Comparison of ENCODE assay signal across 8 mouse cellular contexts in the genomic region with DNA sequence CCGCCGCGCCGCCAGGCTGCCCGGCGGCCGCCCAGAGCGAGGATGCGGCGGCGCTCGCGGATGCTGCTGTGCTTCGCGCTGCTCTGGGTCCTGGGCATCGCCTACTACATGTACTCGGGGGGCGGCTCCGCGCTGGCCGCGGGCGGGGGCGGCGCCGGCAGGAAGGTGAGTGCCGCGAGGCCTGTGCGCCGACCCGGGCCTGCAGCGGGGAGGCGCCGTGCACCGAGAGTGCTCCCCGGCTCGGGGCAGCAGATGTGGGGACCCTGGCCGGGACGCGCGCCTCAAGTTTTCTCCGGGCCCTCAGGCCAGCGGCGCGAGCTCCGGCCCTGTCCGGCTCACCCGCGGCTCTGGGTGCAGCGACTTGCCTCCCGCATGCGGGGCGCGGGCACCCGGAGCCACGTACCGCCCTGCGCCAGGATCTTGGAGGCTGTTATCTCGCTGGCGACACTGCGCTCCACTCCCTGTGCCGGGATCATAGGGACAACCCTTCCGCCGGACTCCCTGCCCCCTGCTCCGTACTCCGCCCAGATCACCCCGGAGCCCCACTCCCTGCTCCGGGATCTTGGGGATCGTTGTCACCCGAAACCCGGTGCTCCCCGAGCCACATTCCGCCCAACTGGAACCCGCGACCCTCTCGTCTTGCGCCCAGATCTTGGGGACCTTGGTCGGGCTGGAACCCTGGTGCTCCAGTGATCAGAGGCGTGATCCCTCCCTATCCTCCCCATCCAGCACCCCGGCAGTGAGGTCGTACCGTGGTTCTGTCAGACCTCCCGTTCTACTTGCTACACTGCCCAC. TPM values are rescaled to one million over a fixed set of nuclear protein-coding genes. Genes with fewer than 3 reads are reported as not detected.
DNase-seq lines count a peak whose midpoint lies in the region; ATAC-seq and TF ChIP-seq lines count a peak whose summit lies in the region.

No protein-coding gene starts in this region.

- H3K27ac ChIP-seq in bone marrow, adult 2 months (ENCODE audit: control insufficient read depth, insufficient read depth, low read depth, low read length, poor library complexity): peak overlapping the region; percentile 66
- peak overlapping the region; percentile 93 for H3K27ac ChIP-seq in forebrain, embryonic 10.5 days
- H3K27ac ChIP-seq in limb, embryonic 14.5 days (replicated peaks; ENCODE audit: low read depth, low read length): peak overlapping the region; percentile 55; the same call in 1 of the 2 replicates
- peak overlapping the region; percentile 83 for H3K27ac ChIP-seq in midbrain, embryonic 15.5 days

- ATAC-seq in limb, embryonic 14.5 days (ENCODE audit: low FRiP score, low read depth): peak; percentile 83
- ATAC-seq in midbrain, embryonic 15.5 days (replicated peaks): peak; percentile 82

- no peaks in the 10 kb centered on the region for H3K9me3 ChIP-seq in forebrain, embryonic 10.5 days
- no peaks in the 10 kb centered on the region for H3K9me3 ChIP-seq in limb, embryonic 14.5 days (ENCODE audit: control insufficient read depth, low read length)
- no peaks in the 10 kb centered on the region for H3K9me3 ChIP-seq in midbrain, embryonic 15.5 days

- TF ChIP-seq CTCF in bone marrow, adult 2 months (IDR thresholded peaks at IDR 0.05; ENCODE audit: control insufficient read depth, insufficient read depth, low read length): no peak

- peak overlapping the region; percentile 94 for H3K4me2 ChIP-seq in limb, embryonic 14.5 days (replicated peaks; ENCODE audit: low read depth, low read length, severe bottlenecking)
- peak overlapping the region; percentile 92 for H3K4me2 ChIP-seq in midbrain, embryonic 15.5 days

- peak overlapping the region; percentile 67 for H3K4me3 ChIP-seq in bone marrow, adult 2 months (replicated peaks; ENCODE audit: control insufficient read depth, low read depth, low read length)
- H3K4me3 ChIP-seq in forebrain, embryonic 10.5 days: peak overlapping the region; percentile 95
- H3K4me3 ChIP-seq in limb, embryonic 14.5 days (replicated peaks; ENCODE audit: low read length): peak overlapping the region; percentile 89
- peak overlapping the region; percentile 93 for H3K4me3 ChIP-seq in midbrain, embryonic 15.5 days

- peaks cover 8% of the 10 kb centered on the region for H3K4me1 ChIP-seq in bone marrow, adult 2 months (ENCODE audit: control insufficient read depth, insufficient read depth, low read length)
- peaks cover 46% of the 10 kb centered on the region for H3K4me1 ChIP-seq in forebrain, embryonic 10.5 days
- H3K4me1 ChIP-seq in limb, embryonic 14.5 days (ENCODE audit: control insufficient read depth, insufficient read depth, low read length): peaks cover 17% of the 10 kb centered on the region
- peaks cover 44% of the 10 kb centered on the region for H3K4me1 ChIP-seq in midbrain, embryonic 15.5 days

- H3K36me3 ChIP-seq in forebrain, embryonic 10.5 days (replicated peaks): peaks cover 6% of the 10 kb centered on the region; the same call in 1 of the 2 replicates
- no peaks in the 10 kb centered on the region for H3K36me3 ChIP-seq in limb, embryonic 14.5 days (ENCODE audit: control insufficient read depth, insufficient read depth, low read length)
- H3K36me3 ChIP-seq in midbrain, embryonic 15.5 days (replicated peaks): no peaks in the 10 kb centered on the region

- H3K27me3 ChIP-seq in forebrain, embryonic 10.5 days (ENCODE audit: poor library complexity, severe bottlenecking): peaks cover 28% of the 10 kb centered on the region
- no peaks in the 10 kb centered on the region for H3K27me3 ChIP-seq in limb, embryonic 14.5 days (ENCODE audit: control insufficient read depth, insufficient read depth, low read length)
- no peaks in the 10 kb centered on the region for H3K27me3 ChIP-seq in midbrain, embryonic 15.5 days (replicated peaks)

- DNase-seq in right cerebral cortex, adult 18-20 months: peak; percentile 22
- no peak for DNase-seq in right cerebral cortex, postnatal 4 days
- peak; percentile 51 for DNase-seq in forebrain, embryonic 10.5 days (ENCODE audit: extremely low spot score, low spot score)
- peak; percentile 50 for DNase-seq in heart, postnatal 25 days (ENCODE audit: low spot score)
- DNase-seq in limb, embryonic 14.5 days (ENCODE audit: low spot score): peak; percentile 29
- peak; percentile 78 for DNase-seq in urinary bladder, adult 2 months (ENCODE audit: low spot score)

- peak overlapping the region; percentile 87 for H3K9ac ChIP-seq in limb, embryonic 14.5 days (ENCODE audit: low read depth, low read length, severe bottlenecking)
- peak overlapping the region; percentile 87 for H3K9ac ChIP-seq in midbrain, embryonic 15.5 days

- intact Hi-C loops in heart, postnatal 25 days (cut with DNase I): loop anchor here (2.0 to 5.0 kb wide), 4 partner anchors 49 to 179 kb away; no protein-coding TSS in a partner anchor

- TF ChIP-seq POLR2A in bone marrow, adult 2 months (IDR thresholded peaks at IDR 0.05; ENCODE audit: borderline replicate concordance, control insufficient read depth, low read depth, low read length): no peak
- TF ChIP-seq POLR2A in limb, embryonic 14.5 days (IDR thresholded peaks at IDR 0.05; ENCODE audit: borderline replicate concordance, extremely low read depth, insufficient read depth, insufficient read length): no peak

- 3% methylated on average over 79 of the region's 83 CpGs for WGBS in bone marrow, adult 2 months
- WGBS in forebrain, embryonic 10.5 days: 1% methylated on average over 83 of the region's 83 CpGs
- under 1% methylated on average over 65 of the region's 83 CpGs for WGBS in limb, embryonic 14.5 days
- WGBS in midbrain, embryonic 15.5 days: under 1% methylated on average over 74 of the region's 83 CpGs

RNA-seq across cellular contexts. Expression of gene Galnt2, which starts 0.5 kb away (rescaled TPM):
- 5.1 and 11.5 TPM in 2 replicates for polyA plus RNA-seq in bone marrow, adult 2 months (2011; ENCODE audit: insufficient read depth, insufficient read length, low replicate concordance, missing spikeins)
- polyA plus RNA-seq in forebrain, embryonic 10.5 days (2016; fragmentation: Nextera tagmentation; extraction: Ambion mirVana): 40.7 and 40.9 TPM in 2 replicates
- 10 to 100 TPM; 37.7 to 41.6 TPM for total RNA-seq in heart, postnatal 25 days (2021)
- polyA plus RNA-seq in limb, embryonic 14.5 days (2012; rRNA removed): 34.9 and 37.8 TPM in 2 replicates
- polyA plus RNA-seq in limb, embryonic 14.5 days (2014; fragmentation: Nextera tagmentation; extraction: Ambion mirVana): 66.9 and 76.1 TPM in 2 replicates
- 67.4 and 78.1 TPM in 2 replicates for polyA plus RNA-seq in midbrain, embryonic 15.5 days (2015; fragmentation: Nextera tagmentation; extraction: Ambion mirVana)
- 57.3 and 74.4 TPM in 2 replicates for polyA plus RNA-seq in urinary bladder, adult 2 months (2012; rRNA removed)
